Mouse (Mus musculus): Measurements from ENCODE around the gene Xxylt1. TPM values are rescaled to one million over a fixed set of nuclear protein-coding genes. Genes with fewer than 3 reads are reported as not detected.

The Xxylt1 gene
- polyA plus RNA-seq, 1 experiment from 2014 or later: 1.6 TPM

DNA sequence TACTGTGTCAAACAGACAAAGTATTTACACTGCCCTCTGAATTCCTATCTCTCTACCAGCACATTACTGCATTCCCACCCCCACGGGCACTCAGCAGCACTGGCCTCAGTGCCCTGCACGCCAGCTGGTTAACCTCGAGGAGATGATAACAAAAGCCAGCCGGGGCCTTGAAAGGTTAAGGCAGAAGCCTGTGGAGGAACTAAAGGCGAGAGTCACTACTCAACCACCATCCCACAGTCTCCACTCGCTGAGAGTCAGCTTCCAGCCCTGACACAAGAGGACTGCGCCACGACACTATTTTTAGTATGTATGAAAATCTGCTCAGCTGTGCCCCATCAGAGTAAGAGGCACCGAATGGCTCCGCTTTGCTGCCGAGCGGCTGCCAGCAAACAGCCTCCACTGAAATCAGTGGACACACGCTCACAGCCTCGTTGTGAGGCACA is 35.0 kb downstream of the Xxylt1 start:
- 0 out of 2 replicates have a peak, but pooled peaks cover 2% of the 10 kb centered on the region for H3K4me1 ChIP-seq (ENCODE audit: insufficient read depth)
- TF ChIP-seq EP300 (IDR thresholded peaks at IDR 0.05; ENCODE audit: low read depth) (no peak), CTCF (IDR thresholded peaks at IDR 0.05; ENCODE audit: low read depth) (no peak)
- H3K4me2 ChIP-seq (ENCODE audit: low read depth, low read length): no peak overlapping the region
- peak overlapping the region; percentile 5; the same call in 1 of the 2 replicates for H3K27ac ChIP-seq (ENCODE audit: low read depth)
- no peak overlapping the region for H3K9ac ChIP-seq (replicated peaks)
- ATAC-seq: peak; percentile 43
- no peaks in the 10 kb centered on the region for H3K9me3 ChIP-seq (ENCODE audit: low read length)
- WGBS (ENCODE audit: insufficient replicate concordance): 46% methylated on average over 14 of the region's 14 CpGs
- H3K36me3 ChIP-seq (replicated peaks; ENCODE audit: insufficient read depth, low read length): peaks cover 3% of the 10 kb centered on the region; the same call in 1 of the 2 replicates
- no peak for DNase-seq
- no peak overlapping the region for H3K4me3 ChIP-seq (ENCODE audit: low read depth, low read length)
- H3K27me3 ChIP-seq (ENCODE audit: insufficient read depth, low read length): no peaks in the 10 kb centered on the region

DNA sequence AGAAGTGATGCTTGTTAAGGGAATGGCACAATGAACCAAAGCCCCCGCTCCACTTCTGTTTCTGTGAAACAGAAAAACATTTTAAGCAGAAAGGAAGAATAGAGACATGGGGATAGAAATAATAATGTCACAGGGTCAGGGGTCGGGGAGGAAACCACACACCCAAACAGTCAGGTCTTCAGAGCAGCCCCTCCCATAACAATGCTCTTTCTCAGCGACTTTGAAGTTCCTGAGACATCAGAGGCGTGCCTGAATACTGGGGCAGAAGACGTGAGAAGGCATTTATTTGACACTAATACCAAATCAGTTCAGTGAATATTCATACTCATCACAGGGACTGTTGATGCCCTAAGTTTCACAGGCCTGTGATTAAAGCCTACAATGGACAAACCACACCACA is 36.0 kb downstream of the Xxylt1 start:
- H3K4me1 ChIP-seq (ENCODE audit: insufficient read depth): 0 out of 2 replicates have a peak, but pooled peaks cover 2% of the 10 kb centered on the region
- H3K4me2 ChIP-seq (ENCODE audit: low read depth, low read length): no peak overlapping the region
- DNase-seq (no peak), ATAC-seq (no peak)
- H3K27me3 ChIP-seq (ENCODE audit: insufficient read depth, low read length): no peaks in the 10 kb centered on the region
- H3K4me3 ChIP-seq (ENCODE audit: low read depth, low read length): no peak overlapping the region
- WGBS (ENCODE audit: insufficient replicate concordance): 65% methylated on average over 5 of the region's 5 CpGs
- H3K9me3 ChIP-seq (ENCODE audit: low read length): no peaks in the 10 kb centered on the region
- no peak overlapping the region for H3K9ac ChIP-seq (replicated peaks)
- TF ChIP-seq EP300 (IDR thresholded peaks at IDR 0.05; ENCODE audit: low read depth): no peak
- no peak for TF ChIP-seq CTCF (IDR thresholded peaks at IDR 0.05; ENCODE audit: low read depth)
- peaks cover under 1% of the 10 kb centered on the region; the same call in 1 of the 2 replicates for H3K36me3 ChIP-seq (replicated peaks; ENCODE audit: insufficient read depth, low read length)
- H3K27ac ChIP-seq (ENCODE audit: low read depth): no peak overlapping the region

DNA sequence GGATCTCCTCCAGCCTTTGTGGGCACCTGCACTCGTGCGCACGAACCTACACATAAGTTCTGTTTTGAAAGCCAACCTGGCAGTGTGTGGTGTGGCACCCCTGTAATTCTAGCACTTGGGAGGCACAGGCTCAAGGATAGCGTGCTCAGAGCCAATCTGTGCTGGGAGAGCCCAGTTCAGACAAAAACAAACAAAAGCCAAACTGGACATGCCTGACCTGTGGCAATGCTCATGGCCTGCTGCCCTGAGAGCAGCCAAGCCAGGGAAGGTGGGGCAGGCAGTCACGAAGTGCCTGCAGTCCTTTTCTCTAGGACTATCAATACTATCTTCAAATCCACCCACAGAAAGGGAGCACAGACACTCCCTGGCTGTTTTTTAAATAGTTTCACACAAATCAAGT is 38.1 kb downstream of the Xxylt1 start:
- WGBS (ENCODE audit: insufficient replicate concordance): 71% methylated on average over 5 of the region's 5 CpGs
- TF ChIP-seq EP300 (IDR thresholded peaks at IDR 0.05; ENCODE audit: low read depth): no peak
- TF ChIP-seq CTCF (IDR thresholded peaks at IDR 0.05; ENCODE audit: low read depth): no peak
- DNase-seq: no peak
- H3K4me1 ChIP-seq (ENCODE audit: insufficient read depth): 0 out of 2 replicates have a peak, but pooled peaks cover 2% of the 10 kb centered on the region
- no peak overlapping the region for H3K27ac ChIP-seq (ENCODE audit: low read depth)
- no peak for ATAC-seq
- H3K36me3 ChIP-seq (replicated peaks; ENCODE audit: insufficient read depth, low read length): no peaks in the 10 kb centered on the region
- no peak overlapping the region for H3K4me2 ChIP-seq (ENCODE audit: low read depth, low read length)
- H3K4me3 ChIP-seq (ENCODE audit: low read depth, low read length): no peak overlapping the region
- H3K9me3 ChIP-seq (ENCODE audit: low read length): peaks cover 2% of the 10 kb centered on the region; the same call in 1 of the 2 replicates
- H3K9ac ChIP-seq (replicated peaks): no peak overlapping the region
- no peaks in the 10 kb centered on the region for H3K27me3 ChIP-seq (ENCODE audit: insufficient read depth, low read length)

DNA sequence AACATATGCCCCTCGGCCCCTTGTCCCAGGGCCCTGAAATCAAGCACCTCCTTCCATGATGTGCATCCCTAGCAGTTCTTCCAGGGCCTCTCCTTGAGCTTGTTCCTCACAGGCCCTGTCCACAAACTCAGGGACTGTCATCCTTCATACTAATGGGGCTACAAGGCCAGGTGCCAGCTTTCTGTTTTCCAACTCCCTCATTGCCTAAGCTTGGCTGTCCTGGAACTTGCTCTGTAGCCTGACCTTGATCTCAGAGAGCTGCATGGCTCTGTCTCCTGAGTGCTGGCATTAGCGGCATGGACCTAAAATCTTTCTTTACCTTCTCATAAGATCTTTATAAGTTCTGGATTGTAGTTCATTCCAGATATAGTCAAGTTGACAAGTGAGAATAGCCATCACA is 39.7 kb downstream of the Xxylt1 start:
- Histone ChIP-seq H3K27me3 (ENCODE audit: insufficient read depth, low read length) (no peaks in the 10 kb centered on the region), H3K4me2 (ENCODE audit: low read depth, low read length) (no peak overlapping the region), H3K9me3 (ENCODE audit: low read length) (peaks cover 4% of the 10 kb centered on the region; the same call in 1 of the 2 replicates), H3K9ac (replicated peaks) (no peak overlapping the region), H3K27ac (ENCODE audit: low read depth) (no peak overlapping the region), H3K4me1 (ENCODE audit: insufficient read depth) (0 out of 2 replicates have a peak, but pooled peaks cover 2% of the 10 kb centered on the region), H3K36me3 (replicated peaks; ENCODE audit: insufficient read depth, low read length) (no peaks in the 10 kb centered on the region), H3K4me3 (ENCODE audit: low read depth, low read length) (no peak overlapping the region)
- WGBS (ENCODE audit: insufficient replicate concordance): 83% methylated on average over 2 of the region's 2 CpGs
- TF ChIP-seq CTCF (IDR thresholded peaks at IDR 0.05; ENCODE audit: low read depth): no peak
- no peak for TF ChIP-seq EP300 (IDR thresholded peaks at IDR 0.05; ENCODE audit: low read depth)
- DNase-seq: no peak
- no peak for ATAC-seq

DNA sequence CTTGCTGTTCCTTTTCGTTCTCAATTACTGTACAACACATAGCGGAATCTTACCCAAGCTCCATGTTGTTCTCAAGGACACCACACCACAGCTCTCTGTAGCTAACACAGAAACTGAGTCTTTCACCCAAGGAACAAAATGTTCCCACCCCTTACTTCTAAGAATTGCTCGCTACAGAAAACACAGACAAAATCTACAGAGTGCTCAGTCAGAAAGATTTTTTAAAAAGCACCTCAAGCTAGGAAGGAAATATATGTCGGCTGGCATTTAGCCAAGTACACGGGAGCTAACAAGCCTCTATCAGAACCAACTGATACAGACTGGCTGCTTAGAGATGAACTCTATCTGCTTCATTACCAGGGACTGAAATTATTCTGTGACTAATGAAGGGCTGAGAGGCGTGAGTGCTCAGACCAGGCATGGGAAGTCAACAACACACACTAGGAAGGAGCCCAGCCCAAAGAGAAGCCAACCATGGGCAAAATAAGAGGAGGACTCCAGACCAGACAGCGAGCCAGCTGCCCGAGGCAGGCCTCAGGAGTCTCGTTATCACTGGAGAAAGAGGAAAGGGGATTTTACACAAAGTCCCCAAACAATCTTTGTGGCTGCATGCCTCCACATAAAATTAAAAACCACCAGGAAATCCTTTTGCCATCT is 41.3 kb downstream of the Xxylt1 start:
- Histone ChIP-seq H3K4me3 (ENCODE audit: low read depth, low read length) (no peak overlapping the region), H3K27ac (ENCODE audit: low read depth) (no peak overlapping the region), H3K4me2 (ENCODE audit: low read depth, low read length) (no peak overlapping the region), H3K36me3 (replicated peaks; ENCODE audit: insufficient read depth, low read length) (no peaks in the 10 kb centered on the region), H3K27me3 (ENCODE audit: insufficient read depth, low read length) (no peaks in the 10 kb centered on the region), H3K9me3 (ENCODE audit: low read length) (peaks cover 4% of the 10 kb centered on the region; the same call in 1 of the 2 replicates), H3K9ac (replicated peaks) (no peak overlapping the region), H3K4me1 (ENCODE audit: insufficient read depth) (peaks cover 5% of the 10 kb centered on the region; the same call in 1 of the 2 replicates)
- WGBS (ENCODE audit: insufficient replicate concordance): 60% methylated on average over 9 of the region's 9 CpGs
- no peak for ATAC-seq
- TF ChIP-seq EP300 (IDR thresholded peaks at IDR 0.05; ENCODE audit: low read depth): no peak
- no peak for TF ChIP-seq CTCF (IDR thresholded peaks at IDR 0.05; ENCODE audit: low read depth)
- DNase-seq: no peak

DNA sequence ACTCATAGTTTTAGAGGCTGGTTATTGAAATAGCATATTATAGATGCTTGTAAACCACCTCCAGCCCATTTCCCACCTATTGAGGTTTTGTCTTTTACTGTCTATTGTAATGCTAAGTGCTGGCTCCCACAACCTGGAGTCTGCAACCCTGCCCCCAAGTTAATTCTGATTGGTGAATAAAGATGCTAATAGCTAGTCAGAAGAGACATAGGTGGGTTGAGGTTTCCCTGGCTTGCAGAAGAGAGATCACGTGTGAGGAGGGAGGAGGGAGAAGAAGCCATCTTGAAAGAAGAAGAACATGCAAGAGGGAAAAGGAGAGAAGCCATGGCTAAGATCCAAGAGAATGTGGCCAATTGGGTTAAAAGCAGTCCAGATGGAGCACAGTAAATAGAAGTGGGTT is 43.8 kb downstream of the Xxylt1 start:
- TF ChIP-seq EP300 (IDR thresholded peaks at IDR 0.05; ENCODE audit: low read depth): no peak
- TF ChIP-seq CTCF (IDR thresholded peaks at IDR 0.05; ENCODE audit: low read depth): no peak
- WGBS (ENCODE audit: insufficient replicate concordance): 80% methylated on average over 1 of the region's 1 CpGs
- Histone ChIP-seq H3K27ac (ENCODE audit: low read depth) (no peak overlapping the region), H3K36me3 (replicated peaks; ENCODE audit: insufficient read depth, low read length) (no peaks in the 10 kb centered on the region), H3K4me1 (ENCODE audit: insufficient read depth) (peaks cover 8% of the 10 kb centered on the region; the same call in 1 of the 2 replicates), H3K4me3 (ENCODE audit: low read depth, low read length) (no peak overlapping the region), H3K4me2 (ENCODE audit: low read depth, low read length) (no peak overlapping the region), H3K9ac (replicated peaks) (no peak overlapping the region), H3K9me3 (ENCODE audit: low read length) (peaks cover 4% of the 10 kb centered on the region; the same call in 1 of the 2 replicates), H3K27me3 (ENCODE audit: insufficient read depth, low read length) (no peaks in the 10 kb centered on the region)
- no peak for ATAC-seq
- DNase-seq: no peak

Measured in liver, postnatal 0 days (tissue).